8 mouse cellular contexts compared by ENCODE assay signal in the genomic region with DNA sequence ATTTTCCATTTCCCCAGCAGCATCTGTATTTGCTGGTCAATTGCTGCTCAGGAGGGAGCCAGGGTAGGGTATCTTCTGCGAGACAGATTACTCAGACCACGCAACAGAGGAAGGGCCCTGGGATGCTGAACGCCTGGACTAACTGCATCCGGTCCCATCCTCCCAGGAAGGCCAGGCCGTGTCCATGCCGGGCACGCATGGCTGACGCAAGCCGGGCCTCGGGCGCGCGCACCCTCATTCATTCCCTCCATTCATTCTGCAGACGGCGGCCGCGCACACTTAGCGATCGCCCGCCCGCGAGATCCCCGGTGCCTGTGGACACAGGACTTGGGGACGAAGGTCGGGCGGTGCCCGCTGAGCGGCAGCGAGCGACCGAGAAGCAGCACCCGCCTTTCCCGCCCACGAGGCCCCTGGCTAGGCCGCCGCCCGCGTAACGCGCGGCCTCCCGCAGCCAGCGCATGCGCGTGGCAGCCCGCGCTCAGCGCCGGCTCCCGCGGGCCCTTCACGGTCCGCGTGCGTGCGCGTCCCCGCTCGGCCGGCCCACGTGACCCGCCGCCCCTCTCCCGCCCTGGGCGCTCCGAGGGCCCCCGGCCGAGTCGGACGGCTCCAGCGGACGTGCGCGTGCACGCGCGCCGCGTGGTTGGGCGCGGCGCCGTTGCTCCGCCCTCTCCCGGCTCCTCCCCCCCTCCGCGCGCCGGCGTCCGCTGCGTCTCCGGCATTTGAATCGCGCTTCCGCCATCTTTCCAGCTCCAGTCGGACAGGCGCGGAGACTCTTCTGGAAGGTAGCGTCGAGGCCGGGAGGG. TPM values are rescaled to one million over a fixed set of nuclear protein-coding genes. Genes with fewer than 3 reads are reported as not detected.
DNase-seq lines count a peak whose midpoint lies in the region; ATAC-seq and TF ChIP-seq lines count a peak whose summit lies in the region.

A gene (plus strand): TSS at position 573 of the 803 bp plus-strand sequence.

- DNase-seq in ES-CJ7 (ENCODE audit: low read depth, low spot score): peak; percentile 93
- peak; percentile 96 for DNase-seq in cerebellum, adult 11 months
- peak; percentile 92 for DNase-seq in heart, postnatal 25 days (ENCODE audit: low spot score)
- DNase-seq in layer of hippocampus, adult 18-20 months (ENCODE audit: low spot score in 2 of 2): peak; percentile 93 to 97
- DNase-seq in lung, adult 2 months: peak; percentile 92
- peak; percentile 88 to 90 for DNase-seq in thymus, adult 18-20 months

- H3K27me3 ChIP-seq in forebrain, embryonic 15.5 days: no peaks in the 10 kb centered on the region

- H3K27ac ChIP-seq in forebrain, embryonic 15.5 days (replicated peaks): peak within 1 kb of the TSS; percentile 96

- peak within 1 kb of the TSS; percentile 91 for H3K9ac ChIP-seq in forebrain, embryonic 15.5 days (replicated peaks)

- under 1% methylated on average over 99 of the region's 102 CpGs for WGBS in forebrain, embryonic 15.5 days
- 1% methylated on average over 102 of the region's 102 CpGs for WGBS in lung, adult 2 months

- peaks cover 10% of the 10 kb centered on the region for H3K36me3 ChIP-seq in forebrain, embryonic 15.5 days

- peak; percentile 89 for ATAC-seq in forebrain, embryonic 15.5 days (replicated peaks)
- peak; percentile 81 for ATAC-seq in neutrophil, adult 5-6 weeks (ENCODE audit: extremely low read depth, insufficient number of reproducible peaks, low FRiP score, poor library complexity, severe bottlenecking)

- peak; percentile 67; the same call in 1 of the 2 replicates for TF ChIP-seq POLR2A in lung, adult 2 months (IDR thresholded peaks at IDR 0.05; ENCODE audit: borderline replicate concordance, extremely low read depth, low read depth, low read length)

- H3K4me1 ChIP-seq in forebrain, embryonic 15.5 days: peaks cover 19% of the 10 kb centered on the region
- H3K4me1 ChIP-seq in lung, adult 2 months (ENCODE audit: control insufficient read depth, insufficient read depth, low read length): peaks cover 8% of the 10 kb centered on the region

- no peaks in the 10 kb centered on the region for H3K9me3 ChIP-seq in forebrain, embryonic 15.5 days

- peak within 1 kb of the TSS; percentile 86 for H3K4me3 ChIP-seq in forebrain, embryonic 15.5 days
- H3K4me3 ChIP-seq in lung, adult 2 months (replicated peaks; ENCODE audit: extremely low read depth, low read depth, low read length): peak within 1 kb of the TSS; percentile 98

- intact Hi-C loops in heart, postnatal 25 days (cut with DNase I): no loop called here

- H3K4me2 ChIP-seq in forebrain, embryonic 15.5 days (replicated peaks): peak within 1 kb of the TSS; percentile 71

- TF ChIP-seq CTCF in lung, adult 2 months (IDR thresholded peaks at IDR 0.05; ENCODE audit: insufficient read depth, low read length): no peak

RNA-seq across cellular contexts. Expression of the gene that starts here (rescaled TPM):
- polyA plus RNA-seq in forebrain, embryonic 15.5 days (2015; fragmentation: Nextera tagmentation; extraction: Ambion mirVana): 487 and 494 TPM in 2 replicates
- 100 to 1,000 TPM in 1 of 2 experiments, 10 to 100 TPM in 1; 94.6 to 110 TPM for total RNA-seq in heart, postnatal 25 days (2021)
- total RNA-seq in layer of hippocampus, adult 18-20 months (2021): 100 to 1,000 TPM; 161 to 173 TPM
- 35.5 and 43.2 TPM in 2 replicates for polyA plus RNA-seq in lung, adult 2 months (2012; rRNA removed)
- total RNA-seq in neutrophil, adult 5-6 weeks (2017): 48.2 and 68.5 TPM in 2 replicates

Comparison
In these comparisons a context has a peak if more than half of its experiments do, and no peak if none do; other contexts are left out.
1. Peak in every context shown above with its lines: DNase-seq, ATAC-seq, H3K4me3 ChIP-seq and H3K27ac ChIP-seq.
2. RNA of the gene that starts here (polyA plus RNA-seq): 487 to 494 TPM in forebrain, embryonic 15.5 days; 35.5 to 43.2 TPM in lung, adult 2 months; every median in the first group is over 10 times any median in the second.